Mouse (Mus musculus) thymus, postnatal 10 days (tissue): ENCODE measurements at regions not wholly inside any gene's neighbourhood (a gene's known extent, or its start where the extent isn't known, plus 50 kb on each side); places are given as distances from the start of the nearest gene placed in this dataset.

Source experiments
- DNase-seq, 2 experiments: peaks; one replicate each; pipeline ENCODE4 v3.0.0; 2021; ENCODE audit warnings: low spot score in 2 of 2

DNA sequence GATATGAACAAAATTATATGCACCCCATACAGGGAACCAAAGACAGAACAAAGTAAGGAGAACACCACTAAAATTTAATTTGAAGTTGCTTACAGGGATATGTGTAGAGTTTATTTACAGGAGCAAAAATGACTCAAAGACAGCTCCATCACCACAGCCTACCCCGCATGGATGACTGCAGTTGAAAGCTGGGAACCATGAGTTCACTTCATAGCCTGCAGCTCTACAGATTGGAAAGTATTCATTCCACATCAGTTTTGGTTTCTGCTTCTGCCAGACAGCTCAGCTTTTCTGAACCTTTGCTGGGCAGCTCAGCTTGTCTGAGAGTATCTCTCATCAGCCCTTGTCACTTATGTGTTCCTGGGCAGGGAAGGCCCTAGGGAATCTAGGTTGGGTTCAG lies 160.6 kb upstream of the Sema3d start:
- no peak for DNase-seq

DNA sequence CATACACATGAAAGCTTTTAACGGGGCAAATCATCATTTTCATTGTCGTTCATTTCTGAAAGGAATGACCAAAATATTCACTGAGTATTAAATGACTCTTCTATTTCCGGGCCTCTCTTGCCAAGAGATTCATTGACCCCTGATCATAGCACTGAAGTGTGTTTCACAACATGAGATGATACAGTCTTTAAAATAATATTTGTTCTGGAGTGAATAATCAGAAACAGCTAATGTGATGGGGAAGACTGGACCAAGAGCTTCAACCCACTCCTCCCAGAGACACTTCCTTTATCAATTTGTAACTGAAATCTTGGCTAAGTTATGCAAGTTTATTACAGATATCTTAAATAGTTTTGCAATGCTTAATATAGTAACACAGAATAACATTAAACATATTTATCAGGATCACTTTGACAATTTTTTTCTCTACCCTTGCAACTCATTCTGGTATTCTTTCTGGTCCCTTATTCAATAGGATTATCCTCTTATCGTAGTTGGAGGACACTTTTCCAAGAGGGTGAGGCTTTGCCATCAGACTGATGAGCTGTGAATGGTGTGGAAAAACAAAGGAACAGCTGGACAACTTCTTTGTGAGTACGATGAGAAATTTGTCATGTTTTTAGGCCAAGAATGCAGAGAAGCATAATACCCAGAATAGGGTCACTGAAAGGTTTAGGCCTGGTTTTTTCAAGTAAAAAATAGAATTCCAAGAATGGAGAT lies 149.6 kb upstream of the Sema3d start:
- no peak for DNase-seq

DNA sequence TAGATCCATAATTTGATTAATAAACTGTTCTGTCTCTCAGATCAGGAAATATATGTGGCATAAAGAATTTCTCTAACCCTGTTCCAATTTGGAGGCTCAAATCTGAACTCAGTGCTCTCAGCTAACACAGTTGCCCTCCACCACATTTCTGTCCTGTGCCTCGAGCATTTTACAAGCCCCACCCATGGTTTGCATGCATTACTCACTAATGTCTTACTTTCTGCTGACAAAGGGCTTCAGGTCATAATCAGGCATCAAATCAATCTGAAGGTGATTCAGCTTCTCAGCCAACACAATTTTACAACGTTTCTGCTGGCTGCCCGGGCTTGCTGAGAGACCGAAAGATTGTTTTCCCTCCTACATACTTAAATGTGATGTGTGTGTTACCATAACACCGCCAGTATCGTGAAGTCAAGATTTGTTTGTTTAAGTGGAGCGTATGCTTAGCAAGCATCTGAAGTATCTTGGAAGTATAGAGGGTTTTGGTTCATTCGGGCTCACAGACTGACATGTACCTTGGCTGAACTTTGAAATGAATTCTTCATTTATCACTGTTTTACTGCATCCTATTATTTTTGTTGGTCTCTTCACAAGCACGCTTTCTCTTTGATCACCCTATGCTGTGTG lies 139.9 kb upstream of the Sema3d start:
- DNase-seq, result no peak

DNA sequence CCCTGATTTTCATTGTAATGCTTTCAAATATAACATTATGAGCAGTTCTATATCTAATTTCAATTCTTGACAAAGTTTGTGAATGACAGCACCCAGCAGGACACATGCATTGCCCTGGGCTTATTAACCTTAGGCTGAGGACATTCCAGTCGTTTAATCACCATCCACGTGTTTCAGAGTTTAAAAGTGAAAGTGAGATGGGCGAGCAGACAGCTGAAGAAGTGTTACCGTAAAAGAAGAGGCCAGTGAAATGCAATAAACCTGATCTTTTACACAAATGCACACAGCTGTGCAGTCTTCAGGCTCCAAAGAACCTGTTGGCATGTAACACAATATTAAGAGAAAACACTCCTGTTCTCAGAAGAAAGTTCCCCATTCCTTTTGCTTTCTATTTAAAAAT lies 89.5 kb upstream of the Sema3d start:
- DNase-seq, result no peak

DNA sequence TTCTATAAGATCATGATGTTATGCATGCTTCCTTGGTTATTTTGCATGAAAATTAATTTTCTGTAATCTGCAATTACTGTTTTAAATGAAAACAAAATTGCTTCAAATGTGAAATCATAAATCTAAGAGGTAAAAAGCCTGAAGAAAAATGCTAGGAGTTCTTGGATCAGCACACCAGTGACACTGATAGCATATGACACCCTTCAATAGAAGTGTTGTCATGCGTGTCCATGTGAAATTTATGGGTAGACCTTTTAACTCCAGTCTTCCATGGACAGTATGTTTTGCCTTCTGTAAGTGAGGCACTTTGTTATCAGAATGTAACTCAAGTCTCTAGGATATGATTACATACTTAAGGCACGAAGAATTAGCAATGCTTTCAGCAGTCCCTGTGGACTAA lies 85.9 kb upstream of the Sema3d start:
- no peak for DNase-seq

DNA sequence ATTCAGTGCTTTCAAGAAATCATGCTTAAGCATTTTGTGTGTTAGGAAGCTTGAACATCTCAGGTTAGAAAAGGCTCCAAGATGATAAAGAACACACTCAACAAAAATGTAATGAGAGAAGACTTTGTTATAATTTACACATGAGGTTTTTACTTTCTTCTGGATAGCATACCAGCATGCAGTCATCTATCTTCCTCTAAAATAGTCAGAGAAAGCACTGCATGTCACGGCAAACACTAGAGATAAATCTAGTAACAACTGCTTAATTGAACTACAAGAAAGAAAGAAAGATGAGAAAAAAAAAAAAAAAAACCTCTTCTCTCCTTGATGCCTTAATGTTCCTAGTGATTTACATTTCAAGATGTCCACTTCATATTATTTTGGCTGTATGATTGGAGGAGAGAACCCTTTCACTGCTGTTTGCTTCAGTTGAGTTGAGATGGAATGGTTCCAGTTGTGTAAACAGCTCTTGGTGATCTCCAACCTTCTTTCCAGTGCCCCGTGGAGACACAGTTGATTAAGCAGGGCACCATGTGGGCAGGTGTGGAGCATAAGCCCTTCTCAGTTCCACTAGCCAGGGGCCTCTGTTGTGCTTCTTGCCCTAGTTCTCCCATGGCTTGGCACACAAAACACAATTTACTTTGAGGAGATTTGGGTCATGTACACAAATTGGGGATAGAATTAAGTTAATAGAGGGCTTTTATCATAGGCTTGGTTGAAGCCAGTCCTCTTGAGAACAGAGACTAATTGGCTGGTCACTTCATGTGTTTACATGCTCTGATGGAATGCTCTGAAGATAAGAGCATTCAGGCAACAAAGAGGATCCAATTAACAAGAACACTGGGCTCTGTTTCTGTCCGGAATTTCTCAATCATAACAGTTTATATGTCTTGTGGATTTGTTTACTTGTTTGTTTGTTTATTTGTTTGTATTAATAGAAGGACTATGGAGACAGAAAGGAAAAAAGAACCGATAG lies 81.1 kb upstream of the Sema3d start:
- DNase-seq, result no peak

- no peak for DNase-seq
Measured at GRCm38 (mm10) chr5:12309408-12309807, 73.8 kb upstream of the Sema3d start.

GRCm38 (mm10) chr5:12332648-12333305 lies 50.4 kb upstream of the Sema3d start:
- DNase-seq, result no peak
